Mouse (Mus musculus) heart, adult 2 months (tissue): ENCODE results near the gene Fcgrt. TPM values are rescaled to one million over a fixed set of nuclear protein-coding genes. Genes with fewer than 3 reads are reported as not detected.
"Not testable (repeated sequence)": the region's sequence is repeated elsewhere in the genome, so short reads cannot be mapped to it uniquely, and the experiment has no call there.

Experiments used
- DNase-seq, 2 experiments: peaks; one replicate each; pipeline ENCODE4 v3.0.0; 2021
- H3K27ac ChIP-seq: fragments of 200-600 bp; 2 replicates; pipeline ENCODE4 v1.8.1; 2022
- H3K27me3 ChIP-seq: fragments of 200-500 bp; 2 replicates; pipeline ENCODE4 v1.6.1; 2012; ENCODE audit warnings: mild to moderate bottlenecking, low read length, inconsistent platforms, mixed read lengths; ENCODE audit not compliant: control insufficient read depth, insufficient read depth
- H3K36me3 ChIP-seq: fragments of 200-500 bp; 2 replicates; pipeline ENCODE4 v1.6.1; 2012; ENCODE audit warnings: low read length, inconsistent platforms; ENCODE audit not compliant: control insufficient read depth, insufficient read depth
- H3K4me1 ChIP-seq: fragments of 200-500 bp; 2 replicates; pipeline ENCODE4 v1.6.1; 2011; ENCODE audit warnings: low read length; ENCODE audit not compliant: control insufficient read depth, insufficient read depth
- H3K4me3 ChIP-seq: fragments of 200-600 bp; 2 replicates; pipeline ENCODE4 v1.8.1; 2022
- H3K79me2 ChIP-seq: fragments of 200-500 bp; replicated peaks from 2 replicates; pipeline ENCODE4 v1.6.1; 2012; ENCODE audit warnings: mild to moderate bottlenecking, inconsistent platforms, low read length, moderate library complexity, mixed read lengths; ENCODE audit not compliant: control insufficient read depth, insufficient read depth
- H3K9ac ChIP-seq: fragments of 200-500 bp; 2 replicates; pipeline ENCODE4 v1.6.1; 2012; ENCODE audit warnings: low read depth, mild to moderate bottlenecking, control low read depth, inconsistent platforms, low read length, mixed read lengths
- CTCF ChIP-seq: fragments of 200-600 bp; IDR thresholded peaks from 2 replicates; pipeline ENCODE4 v1.8.1; 2022; ENCODE audit warnings: antibody characterized with exemption, mild to moderate bottlenecking, moderate library complexity
- EP300 ChIP-seq: fragments of 200-500 bp; IDR thresholded peaks from 2 replicates; pipeline ENCODE4 v1.6.1; 2011; ENCODE audit warnings: low read depth, low read length, control low read depth; ENCODE audit not compliant: insufficient read depth
- POLR2A ChIP-seq: fragments of 200-500 bp; IDR thresholded peaks from 2 replicates; pipeline ENCODE4 v1.6.1; 2011; ENCODE audit warnings: mild to moderate bottlenecking, low read depth, low read length, control low read depth; ENCODE audit not compliant: insufficient read depth
- WGBS: fragments of 180-500 bp; shearing (Covaris S2); methylation state at CpG from one replicate; pipeline ENCODE4 v1.1.7; 2018; 5-methylcytosine and 5-hydroxymethylcytosine counted together
- intact Hi-C: fragments of 180-260 bp; cut with DNase I; formaldehyde crosslinking; loops from one replicate; pipeline ENCODE4 v1.15.1; 2025
- polyA plus RNA-seq: library from polyadenylated mRNA; depleted of rRNA; stranded (reverse); fragments of >200 nt; gene quantifications from 2 replicates; pipeline ENCODE4 v1.2.3, GENCODE M21; 2012
- total RNA-seq, 2 experiments: library from RNA; stranded (reverse); gene quantifications; 2 replicates each; pipeline ENCODE4 v1.2.3; 2021

Fcgrt gene
- total and polyA plus RNA-seq, 3 experiments = 60.3 to 82.8 (median 67.5) TPM

DNA sequence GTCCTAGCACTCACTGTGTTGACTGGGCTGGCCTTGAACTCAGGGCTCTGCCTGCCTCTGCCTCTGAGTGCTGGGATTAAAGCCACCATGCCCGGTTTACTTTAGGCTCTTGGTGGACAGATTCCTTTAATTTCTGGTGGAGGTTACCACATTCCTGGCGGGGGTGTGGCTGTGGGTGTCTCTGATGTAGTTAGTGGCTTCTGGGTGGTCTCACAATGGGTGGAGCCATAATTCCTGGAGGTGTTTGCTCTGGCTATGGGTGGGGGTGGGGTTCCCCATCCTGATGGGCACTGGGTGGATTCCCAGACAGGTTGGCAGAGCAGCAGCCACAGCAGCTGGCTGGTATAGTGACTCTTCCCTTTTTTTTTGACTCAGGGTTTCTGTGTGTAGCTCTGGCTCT is 8.3 kb upstream of the Fcgrt start:
- Histone ChIP-seq H3K9ac (no peak overlapping the region), H3K79me2 (no peaks in the 10 kb centered on the region), H3K4me1 (no peaks in the 10 kb centered on the region), H3K27ac (no peak overlapping the region), H3K36me3 (no peaks in the 10 kb centered on the region), H3K27me3 (no peaks in the 10 kb centered on the region), H3K4me3 (no peak overlapping the region)
- DNase-seq = no peak
- 79% methylated on average over 2 of the region's 2 CpGs for WGBS
- TF ChIP-seq CTCF = no peak
- TF ChIP-seq POLR2A = no peak
- intact Hi-C loops = no loop called here

DNA sequence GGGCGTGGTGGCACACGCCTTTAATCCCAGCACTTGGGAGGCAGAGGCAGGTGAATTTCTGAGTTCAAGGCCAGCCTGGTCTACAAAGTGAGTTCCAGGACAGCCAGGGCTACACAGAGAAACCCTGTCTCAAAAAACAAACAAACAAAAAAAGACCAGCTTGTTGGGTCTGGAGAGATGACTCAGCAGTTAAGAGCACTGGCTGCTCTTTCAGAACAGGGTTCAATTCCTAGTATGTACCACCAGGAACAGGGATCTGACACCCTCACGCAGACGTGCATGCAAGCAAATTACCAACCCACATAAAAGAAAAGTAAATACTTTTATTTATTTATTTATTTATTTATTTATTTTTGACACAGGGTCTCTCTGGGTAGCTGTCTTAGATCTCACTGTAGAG is 6.4 kb upstream of the Fcgrt start:
- H3K79me2 ChIP-seq, H3K9ac ChIP-seq, H3K4me3 ChIP-seq, intact Hi-C loops, DNase-seq, H3K4me1 ChIP-seq, H3K36me3 ChIP-seq, H3K27ac ChIP-seq, H3K27me3 ChIP-seq: not testable (repeated sequence)
- WGBS = 92% methylated on average over 4 of the region's 4 CpGs

DNA sequence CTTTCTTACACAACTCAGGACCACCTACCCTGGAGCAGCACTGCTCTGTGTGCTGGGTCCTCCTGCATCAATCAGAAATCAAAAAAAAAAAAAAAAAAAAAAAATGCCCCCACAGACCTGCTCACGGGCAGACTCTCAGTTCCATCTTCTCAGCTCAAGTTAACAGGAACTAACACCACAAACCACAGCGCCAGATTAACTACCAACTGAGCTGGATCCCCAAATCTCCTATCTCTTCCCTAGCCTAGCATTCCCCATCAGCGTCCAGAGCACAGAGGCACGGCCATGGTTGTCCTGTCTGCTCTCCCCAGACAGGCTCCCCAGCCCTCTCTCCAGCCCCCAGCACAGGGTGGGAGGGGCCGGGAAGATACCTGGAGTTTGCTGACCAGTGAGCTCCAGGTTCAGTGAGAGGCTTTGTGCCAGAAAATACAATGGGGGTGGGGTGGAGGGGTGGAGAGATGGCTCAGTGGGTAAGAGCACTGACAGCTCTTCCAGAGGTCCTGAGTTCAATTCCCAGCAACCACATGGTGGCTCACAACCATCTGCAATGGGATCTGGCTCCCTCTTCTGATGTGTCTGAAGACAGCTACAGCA is 3.5 kb upstream of the Fcgrt start:
- intact Hi-C loops = no loop called here
- DNase-seq = no peak
- Histone ChIP-seq H3K79me2 (peaks cover 2% of the 10 kb centered on the region), H3K36me3 (0 out of 2 replicates have a peak, but pooled peaks cover 4% of the 10 kb centered on the region), H3K4me3 (no peak overlapping the region), H3K4me1 (peaks cover 12% of the 10 kb centered on the region), H3K27ac (no peak overlapping the region), H3K27me3 (no peaks in the 10 kb centered on the region), H3K9ac (no peak overlapping the region)
- WGBS = 61% methylated on average over 5 of the region's 5 CpGs
- TF ChIP-seq CTCF = no peak
- TF ChIP-seq EP300 = no peak
- TF ChIP-seq POLR2A = no peak

DNA sequence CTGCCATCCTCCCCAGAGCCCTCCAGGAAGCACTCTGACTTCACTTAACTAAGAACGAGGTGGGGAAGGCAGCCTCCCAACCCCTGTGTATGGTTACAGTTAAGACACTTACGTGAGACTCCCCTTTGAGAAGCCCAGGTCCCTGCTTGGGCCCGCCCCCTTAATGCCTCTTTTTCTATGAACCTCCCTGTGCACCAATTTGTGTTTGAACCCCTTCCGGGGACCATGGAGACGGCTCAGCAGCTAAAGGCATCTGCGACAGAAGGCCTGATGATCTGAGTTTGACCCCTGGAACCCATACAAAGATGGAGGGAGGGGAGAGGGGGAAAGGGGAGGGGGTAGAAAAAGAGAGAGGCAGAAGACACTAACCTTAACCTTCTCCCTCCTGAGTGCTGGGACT is 2.8 kb upstream of the Fcgrt start:
- H3K79me2 ChIP-seq = peaks cover 2% of the 10 kb centered on the region
- H3K27ac ChIP-seq = no peak overlapping the region
- H3K4me3 ChIP-seq = no peak overlapping the region
- 78% methylated on average over 6 of the region's 6 CpGs for WGBS
- peaks cover 14% of the 10 kb centered on the region for H3K4me1 ChIP-seq
- H3K9ac ChIP-seq = no peak overlapping the region
- 0 out of 2 replicates have a peak, but pooled peaks cover 4% of the 10 kb centered on the region for H3K36me3 ChIP-seq
- no peaks in the 10 kb centered on the region for H3K27me3 ChIP-seq
- TF ChIP-seq POLR2A = no peak
- no peak for TF ChIP-seq EP300
- no peak for TF ChIP-seq CTCF
- intact Hi-C loops = no loop called here
- DNase-seq = no peak

DNA sequence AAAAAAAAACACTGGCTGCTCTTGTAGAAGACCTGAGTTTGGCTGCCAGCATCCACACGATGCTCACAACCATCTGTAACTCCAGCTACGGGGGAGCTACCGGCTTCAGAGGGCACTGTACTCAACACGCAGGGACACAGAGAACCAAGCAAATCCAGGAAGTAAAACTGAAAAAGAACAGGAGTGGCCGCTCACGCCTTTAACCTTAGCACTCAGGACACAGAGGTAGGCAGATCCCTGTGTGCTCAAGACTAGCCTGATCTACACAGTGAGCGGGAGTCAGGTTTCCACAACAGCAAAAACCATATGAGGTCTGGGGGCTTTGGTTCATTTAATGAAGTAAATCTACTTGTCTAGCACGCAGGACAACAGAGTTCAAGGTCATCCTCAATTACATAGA is 1.8 kb upstream of the Fcgrt start:
- 0 out of 2 replicates have a peak, but pooled peaks cover 4% of the 10 kb centered on the region for H3K36me3 ChIP-seq
- intact Hi-C loops = no loop called here
- peaks cover 16% of the 10 kb centered on the region for H3K4me1 ChIP-seq
- peaks cover 2% of the 10 kb centered on the region for H3K79me2 ChIP-seq
- H3K27ac ChIP-seq = no peak overlapping the region
- no peak for DNase-seq
- H3K27me3 ChIP-seq = no peaks in the 10 kb centered on the region
- no peak for TF ChIP-seq CTCF
- no peak for TF ChIP-seq POLR2A
- no peak for TF ChIP-seq EP300
- no peak overlapping the region for H3K9ac ChIP-seq
- H3K4me3 ChIP-seq = no peak overlapping the region
- WGBS = 82% methylated on average over 8 of the region's 8 CpGs

DNA sequence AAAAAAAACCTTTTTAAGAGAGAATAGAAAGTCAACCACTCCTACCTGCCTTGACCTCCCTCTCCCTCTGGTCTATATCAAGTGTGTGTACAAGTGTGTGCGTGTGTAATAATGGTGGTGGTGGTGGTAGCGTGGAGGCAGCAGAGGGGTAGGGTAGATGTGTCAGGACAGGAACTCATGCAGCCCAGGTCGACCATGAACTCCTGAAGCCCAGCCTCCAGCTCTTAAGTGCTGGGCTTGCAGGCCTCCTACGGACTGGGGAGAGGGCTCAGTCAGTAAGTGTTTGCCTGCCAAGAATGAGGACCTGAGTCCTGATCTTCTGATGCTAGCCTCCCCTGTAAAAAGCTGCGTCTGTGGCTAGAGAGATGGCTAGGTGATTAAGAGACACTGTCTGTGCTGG is 1.3 kb upstream of the Fcgrt start:
- no peak for TF ChIP-seq POLR2A
- no peak for TF ChIP-seq CTCF
- no peak for TF ChIP-seq EP300
- Histone ChIP-seq H3K9ac (no peak overlapping the region), H3K27me3 (no peaks in the 10 kb centered on the region), H3K4me3 (no peak overlapping the region), H3K79me2 (peaks cover 2% of the 10 kb centered on the region), H3K27ac (no peak overlapping the region), H3K4me1 (peaks cover 16% of the 10 kb centered on the region), H3K36me3 (0 out of 2 replicates have a peak, but pooled peaks cover 4% of the 10 kb centered on the region)
- intact Hi-C loops = no loop called here
- no peak for DNase-seq
- WGBS = 80% methylated on average over 5 of the region's 5 CpGs
